Mouse (Mus musculus) inflammation-experienced regulatory T-cells, adult 6 months (primary cell): Measurements from ENCODE around the gene Limk2. TPM values are rescaled to one million over a fixed set of nuclear protein-coding genes. Genes with fewer than 3 reads are reported as not detected.

Source experiments
- ATAC-seq: one replicate; pipeline ENCODE4 v1.8.0; 2017
- polyA plus RNA-seq, 3 experiments: library from polyadenylated mRNA; unstranded; fragments of 100-300 nt; shearing (Covaris generic); gene quantifications; one replicate each; pipeline ENCODE4 v1.2.1; 2017

Gene Limk2
- polyA plus RNA-seq, result 10 to 100 TPM; 84.8 to 90.3 (median 87.8) TPM

- peak; percentile 90 for ATAC-seq
Observed at GRCm38 (mm10) chr11:3408997-3409732, at the start of gene Limk2. TSS of gene Limk2 (minus strand) at chr11:3409189.

- ATAC-seq, result no peak
Observed at GRCm38 (mm10) chr11:3458428-3459104, 49.6 kb upstream of the Limk2 start.

DNA sequence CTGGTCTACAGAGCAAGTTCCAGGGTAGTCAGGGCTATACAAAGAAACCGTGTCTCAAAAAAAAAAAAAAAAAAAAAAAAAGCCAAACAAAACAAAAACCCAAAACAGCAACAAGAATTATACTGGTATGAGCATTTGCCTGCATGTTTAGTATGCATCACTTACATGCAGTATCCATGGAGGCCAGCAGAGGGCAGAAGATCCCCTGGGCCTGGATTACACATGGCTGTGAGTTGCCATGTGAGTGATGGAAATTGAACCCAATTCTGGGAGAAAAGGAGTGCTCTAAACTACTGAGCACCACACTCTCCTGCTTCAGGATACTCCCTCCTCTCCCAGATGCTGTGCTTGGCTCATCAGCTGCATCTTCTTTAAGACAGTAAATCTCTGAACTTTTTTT lies 47.4 kb upstream of the Limk2 start:
- ATAC-seq, result no peak

DNA sequence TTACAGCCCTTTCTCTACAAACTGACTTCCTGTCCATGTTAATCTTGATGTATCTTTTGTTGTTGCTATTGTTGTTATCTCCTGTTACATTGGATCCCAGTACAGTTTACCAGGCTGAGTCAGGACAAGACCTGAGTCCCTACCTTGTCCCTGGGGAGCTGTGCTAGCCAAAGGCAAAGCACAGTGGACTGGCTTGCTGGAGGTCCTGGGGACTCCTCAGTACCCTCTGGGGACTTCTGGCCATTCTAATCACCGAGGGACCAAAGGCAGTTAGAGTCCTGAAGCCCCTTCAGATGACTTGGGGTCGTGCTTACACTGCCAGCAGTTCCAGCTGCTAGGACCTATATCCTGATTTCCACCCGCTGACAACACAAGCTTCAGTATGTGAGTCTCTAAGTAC lies 45.5 kb upstream of the Limk2 start:
- no peak for ATAC-seq

DNA sequence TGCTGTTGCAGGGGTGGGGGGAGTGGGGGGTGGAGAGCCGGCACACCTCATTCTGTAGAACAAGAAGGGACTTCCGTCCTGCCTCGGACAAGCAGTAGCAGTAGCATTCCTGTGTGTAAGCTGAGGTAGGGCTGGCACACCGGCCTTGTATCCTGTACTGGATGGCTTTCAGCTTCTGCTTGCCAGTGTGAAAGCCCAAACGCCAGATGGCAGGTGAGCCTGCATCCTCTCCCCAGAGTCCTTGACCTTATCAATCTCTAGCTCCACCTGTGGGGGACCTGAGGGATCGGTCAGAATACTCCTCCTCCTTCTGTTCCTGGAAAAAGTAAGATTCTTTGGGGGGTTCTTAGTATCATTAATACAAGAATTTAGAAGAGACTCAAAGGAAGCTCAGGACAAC lies 44.5 kb upstream of the Limk2 start:
- no peak for ATAC-seq

- ATAC-seq, result no peak
Observed at GRCm38 (mm10) chr11:3452769-3453168, 43.8 kb upstream of the Limk2 start.

DNA sequence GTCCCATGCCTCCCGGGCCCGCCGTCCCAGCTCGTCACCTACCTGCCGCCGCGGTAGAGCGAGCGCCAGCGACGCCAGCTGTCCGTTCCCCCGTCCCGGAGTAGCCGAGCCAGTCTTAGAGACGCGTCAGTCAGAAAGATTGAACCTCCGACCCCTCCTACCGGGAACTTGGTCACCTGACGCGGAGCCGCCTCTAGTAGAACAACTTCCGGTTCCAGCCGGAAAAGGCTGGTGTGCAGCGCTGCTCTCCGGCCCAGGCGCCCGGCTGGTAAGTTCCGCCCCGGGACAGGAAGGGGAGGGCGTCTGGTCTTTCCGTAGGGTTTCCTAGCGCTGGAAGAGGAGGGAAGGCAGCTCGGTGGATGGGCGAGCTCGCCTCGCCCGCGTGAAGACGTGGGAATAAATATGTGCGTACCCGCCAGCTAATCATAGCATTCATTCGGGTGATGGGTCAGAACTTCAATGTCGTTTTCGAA lies 43.2 kb upstream of the Limk2 start, which contains the start of gene Rnf185:
TSS of gene Rnf185 (minus strand) at position 197 of the 473 bp plus-strand sequence.
- ATAC-seq, result peak; percentile 98

DNA sequence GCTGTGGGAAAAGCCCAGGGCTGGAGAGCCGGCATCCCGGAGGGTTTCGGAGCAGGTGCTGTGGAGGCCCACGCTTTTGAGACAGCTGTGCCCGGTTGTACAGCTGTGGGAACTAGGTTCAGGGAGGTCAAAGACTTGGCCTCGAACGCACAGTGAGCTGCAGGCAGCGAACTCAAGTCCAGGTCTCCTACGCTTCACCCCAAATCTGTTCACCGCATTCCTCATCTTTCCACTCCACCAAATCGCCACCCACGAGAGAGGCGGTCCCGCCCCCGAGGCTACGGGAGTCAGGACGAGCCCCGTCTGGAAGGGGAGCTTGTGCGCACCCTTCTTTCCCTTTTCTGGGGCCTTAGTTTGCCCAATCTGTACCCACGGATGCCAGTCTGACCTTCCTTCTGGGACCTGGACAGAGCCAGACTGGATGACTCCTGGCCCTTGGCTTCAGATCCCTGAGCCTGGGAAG lies 42.7 kb upstream of the Limk2 start:
- peak; percentile 19 for ATAC-seq

DNA sequence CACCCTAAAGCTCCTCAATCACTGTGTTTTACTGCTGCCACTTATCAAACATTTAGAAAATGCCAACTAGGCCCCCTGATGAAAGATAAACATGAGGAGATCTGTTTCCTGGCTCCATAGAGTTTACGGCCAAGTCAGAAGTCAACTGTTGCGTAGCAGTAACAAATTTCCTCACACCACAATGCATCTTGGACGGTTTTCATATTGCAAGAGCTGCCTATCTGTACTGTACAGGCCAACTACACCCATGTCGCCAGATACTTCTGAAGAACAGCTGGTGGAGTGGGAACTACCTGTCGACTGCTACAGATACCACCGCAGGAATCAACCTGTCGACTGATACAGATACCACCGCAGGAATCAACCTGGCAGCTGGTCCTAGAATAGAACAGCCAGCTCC lies 35.9 kb upstream of the Limk2 start:
- ATAC-seq, result no peak

DNA sequence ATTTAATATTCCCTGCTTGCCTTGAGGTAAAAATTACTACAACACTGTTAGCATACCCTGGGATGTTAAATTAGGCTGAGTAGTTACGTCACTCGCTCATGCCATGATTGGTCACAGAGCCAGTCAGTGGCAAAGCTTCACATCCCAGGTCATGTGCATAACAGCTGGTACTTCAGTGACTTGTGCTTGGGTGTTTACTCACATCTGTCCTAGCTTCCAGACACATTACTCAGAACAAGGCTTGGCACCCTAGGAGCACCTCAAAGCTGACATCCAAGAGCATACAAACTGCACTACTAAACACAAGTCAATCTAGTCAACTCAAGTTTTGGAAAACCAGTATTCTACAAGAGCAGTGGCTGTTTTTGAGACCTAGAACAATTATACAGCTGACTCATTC lies 34.1 kb upstream of the Limk2 start:
- ATAC-seq, result no peak

DNA sequence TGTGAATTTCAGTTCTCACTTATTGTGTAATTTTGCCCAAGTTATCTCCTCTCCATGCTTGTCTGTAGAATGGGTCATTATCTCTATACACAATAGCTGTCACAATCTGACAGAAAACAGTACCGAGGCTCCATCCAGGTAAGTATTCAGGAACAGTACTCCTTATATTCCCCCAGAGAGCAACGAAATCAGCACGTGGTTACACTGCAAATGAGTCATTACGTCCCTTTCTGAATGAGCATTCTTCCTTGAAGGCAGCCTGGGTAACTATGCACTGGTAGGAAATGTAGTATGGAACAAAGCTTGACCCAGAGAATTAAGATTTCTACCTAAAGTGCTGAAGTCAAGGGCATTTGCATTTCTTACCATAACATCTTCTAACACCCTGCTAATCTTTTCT lies 33.7 kb upstream of the Limk2 start:
- no peak for ATAC-seq

DNA sequence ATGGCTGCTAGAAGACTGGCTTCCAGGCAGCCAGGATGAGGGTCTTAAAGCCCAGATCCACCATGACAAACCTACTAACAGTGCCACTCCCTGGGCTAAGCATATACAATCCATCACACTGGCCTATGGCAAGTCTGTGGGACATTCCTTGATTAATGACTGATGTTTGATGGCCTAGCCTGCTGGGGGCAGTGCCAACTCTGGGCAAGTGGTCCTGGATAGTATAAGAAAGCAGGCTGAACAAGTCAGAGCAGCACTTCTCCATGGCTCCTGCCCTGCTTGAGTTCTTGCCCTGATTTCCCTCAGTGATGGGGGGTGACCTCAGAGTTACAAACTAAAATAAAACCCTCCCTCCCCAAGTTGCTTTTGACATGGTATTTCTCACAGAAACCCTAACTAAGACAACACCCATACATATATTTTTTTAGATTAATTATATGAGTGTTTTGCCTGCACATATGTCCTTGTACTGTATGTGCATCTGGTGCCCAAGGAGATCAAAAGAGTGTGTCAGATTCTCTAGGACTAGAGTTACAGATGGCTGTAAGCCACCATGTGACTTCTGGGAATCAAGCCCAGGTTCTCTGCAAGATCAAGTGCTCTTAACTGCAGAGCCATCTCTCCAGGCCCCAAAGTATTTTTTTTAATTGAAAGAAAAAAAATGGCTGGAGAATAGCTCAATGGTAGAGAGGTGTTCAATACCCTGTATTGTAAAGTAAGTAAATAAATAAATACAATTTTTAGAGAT lies 32.9 kb upstream of the Limk2 start:
- no peak for ATAC-seq

GRCm38 (mm10) chr11:3437621-3438020 lies 28.6 kb upstream of the Limk2 start:
- ATAC-seq, result no peak

DNA sequence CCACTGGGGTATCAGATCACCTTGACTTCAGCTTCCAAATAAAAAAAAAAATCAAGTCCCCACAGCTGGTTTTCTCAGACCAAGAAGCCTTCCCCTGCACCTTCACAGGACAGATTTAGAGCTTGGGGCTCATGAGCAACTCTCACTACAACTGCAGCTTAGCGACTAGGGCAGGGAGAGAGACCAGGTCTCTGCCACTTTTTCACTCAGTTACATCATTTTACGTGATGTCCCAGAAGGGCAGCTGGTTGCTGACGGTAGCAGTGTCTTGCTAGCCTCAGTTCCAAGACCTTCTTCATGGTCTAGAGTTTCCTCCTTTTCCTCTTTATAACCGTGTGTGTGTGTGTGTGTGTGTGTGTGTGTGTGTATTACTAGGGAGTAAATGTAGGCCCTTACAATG lies 24.8 kb upstream of the Limk2 start:
- ATAC-seq, result no peak

DNA sequence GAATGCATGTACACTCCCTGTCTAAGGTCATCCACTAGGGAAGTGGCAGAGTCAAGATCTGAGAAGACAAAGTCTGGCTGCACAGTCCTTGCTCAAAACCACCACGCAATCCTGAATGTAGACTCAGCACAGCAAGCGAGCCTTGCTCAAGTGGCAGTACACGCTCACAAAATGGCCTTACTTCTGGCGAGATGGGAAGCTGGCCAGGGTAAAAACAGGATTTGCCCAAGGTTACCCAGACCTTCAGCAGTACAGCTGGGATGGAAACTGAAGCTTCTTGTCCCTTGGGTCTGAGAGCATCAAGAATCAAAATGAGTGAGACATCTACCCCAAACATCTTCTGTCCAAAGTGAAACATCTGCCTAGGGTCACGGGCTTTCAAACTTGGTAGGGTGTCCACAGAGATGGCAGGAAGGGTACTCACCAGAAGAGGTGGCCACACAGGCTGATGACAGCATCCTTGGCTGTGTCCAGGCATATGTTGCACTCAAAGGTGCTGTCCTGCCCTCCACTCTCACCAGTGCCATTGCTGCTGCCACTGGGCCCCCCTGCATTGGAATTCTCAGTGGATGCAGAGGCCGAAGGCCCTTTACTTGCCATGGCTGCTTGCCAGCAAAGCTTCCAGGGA lies 23.1 kb upstream of the Limk2 start:
- no peak for ATAC-seq

DNA sequence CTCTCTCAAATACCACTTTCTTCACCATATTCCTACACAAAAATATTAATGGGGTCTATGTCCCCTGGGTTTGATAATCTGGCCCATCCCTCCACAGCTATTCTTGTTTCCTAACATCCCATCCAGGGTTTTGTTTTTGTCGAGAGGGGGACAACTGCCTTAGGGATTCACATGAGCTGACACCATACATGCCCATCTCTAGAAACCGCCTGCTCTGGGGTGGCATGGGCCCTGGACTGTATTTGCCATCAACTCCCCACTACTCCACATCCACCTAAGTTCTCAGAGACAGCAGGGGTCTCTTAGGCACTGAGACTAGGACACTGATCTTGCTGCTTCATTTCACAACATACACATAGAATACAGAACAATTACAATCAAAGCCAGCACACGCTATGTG lies 22.5 kb upstream of the Limk2 start:
- ATAC-seq, result no peak

DNA sequence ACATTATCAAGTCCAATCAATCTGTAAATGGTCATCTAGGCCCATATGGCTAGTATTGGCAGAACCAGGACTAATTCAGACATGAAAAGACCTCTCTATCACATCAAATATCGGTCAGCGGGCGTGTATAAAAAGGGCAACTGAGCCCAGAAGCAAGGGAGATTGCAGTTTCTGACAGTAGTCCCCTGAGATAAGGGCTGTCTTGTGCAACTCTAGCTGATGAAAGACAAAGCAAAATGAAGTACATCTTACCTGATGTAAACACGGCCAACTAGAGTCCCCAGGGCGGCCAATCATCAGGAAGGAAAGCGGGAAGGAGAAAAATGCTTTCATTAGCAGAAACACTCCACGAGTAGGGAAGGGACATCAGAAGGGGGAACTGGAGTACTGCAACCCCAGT lies 19.6 kb upstream of the Limk2 start:
- no peak for ATAC-seq

DNA sequence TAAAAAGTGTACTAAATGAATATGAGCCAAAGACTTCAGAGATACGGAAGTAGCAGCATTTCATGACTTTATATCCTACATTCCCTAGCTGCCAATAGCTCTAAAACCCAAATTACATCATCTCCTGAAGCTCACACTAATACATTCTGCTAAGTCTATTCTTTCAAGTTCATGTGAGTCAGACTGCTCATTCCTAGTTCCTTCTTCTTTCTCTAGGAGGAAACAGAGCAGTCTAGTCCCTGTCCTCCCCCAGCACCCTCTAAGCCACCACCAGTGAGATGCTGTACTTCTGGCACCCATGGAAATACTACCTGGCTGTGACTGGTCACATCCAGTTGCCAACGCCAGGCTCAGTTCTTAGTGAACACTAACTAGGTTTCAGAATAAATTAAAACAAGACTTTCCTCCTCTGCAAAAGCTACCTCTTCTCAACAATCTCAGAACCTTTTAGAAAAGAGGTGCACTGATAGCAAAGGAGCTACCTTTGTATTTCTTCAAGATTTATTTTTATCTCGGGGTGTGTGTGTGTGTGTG lies 18.8 kb upstream of the Limk2 start:
- no peak for ATAC-seq

- no peak for ATAC-seq
Observed at GRCm38 (mm10) chr11:3422242-3422641, 13.3 kb upstream of the Limk2 start.

- ATAC-seq, result no peak
Observed at GRCm38 (mm10) chr11:3418741-3419140, 9.8 kb upstream of the Limk2 start.

DNA sequence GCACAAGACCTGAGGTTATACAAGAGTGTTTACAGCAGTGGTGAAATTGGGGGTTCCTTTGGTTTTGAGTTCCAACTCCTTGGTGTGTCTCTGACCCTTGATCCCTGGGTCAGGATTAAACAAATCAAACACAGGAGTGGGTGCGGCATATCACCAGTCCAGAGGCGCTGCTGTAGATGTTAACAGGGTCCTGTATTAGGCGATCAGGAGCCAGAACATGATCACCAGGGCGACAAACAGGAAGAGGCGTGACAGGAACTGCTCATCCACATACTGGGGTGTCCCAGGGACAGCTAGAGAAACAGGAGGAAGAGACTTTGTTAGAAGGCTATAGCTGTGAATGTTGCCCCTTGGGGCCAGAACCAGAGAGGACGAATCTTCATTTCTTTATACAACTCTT lies 8.8 kb upstream of the Limk2 start:
- no peak for ATAC-seq

GRCm38 (mm10) chr11:3416399-3416798 lies 7.4 kb upstream of the Limk2 start:
- no peak for ATAC-seq

GRCm38 (mm10) chr11:3412111-3412510 lies 3.1 kb upstream of the Limk2 start:
- ATAC-seq, result no peak
